Mouse (Mus musculus) 416B (cell line): Measurements from ENCODE around the gene Anxa10.

Experiments used
- DNase-seq: peaks from one replicate; pipeline ENCODE4 v3.0.0; 2011; ENCODE audit warnings: low read depth

Gene Anxa10

DNA sequence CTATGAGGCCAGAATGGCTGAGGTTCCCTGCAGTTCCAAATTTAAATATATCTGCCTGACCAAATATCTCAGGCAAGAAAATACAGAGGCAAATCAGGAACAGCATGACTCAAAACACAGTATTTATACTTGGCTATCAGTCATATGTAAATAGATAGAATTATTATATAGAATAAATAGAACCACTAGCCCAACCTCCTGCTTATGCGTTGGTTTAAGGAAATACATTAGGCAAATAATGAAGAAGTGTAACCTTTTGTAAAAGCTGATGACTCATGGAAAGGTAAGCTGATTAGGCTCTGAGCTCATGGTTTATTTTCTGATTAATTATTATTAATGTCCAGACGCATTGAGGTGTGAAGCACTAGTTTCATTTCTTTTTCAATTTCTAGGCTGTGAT, at the start of gene Anxa10:
Anxa10 (minus strand) TSS at position 53 of the 400 bp plus-strand sequence.
- no peak for DNase-seq

- DNase-seq = no peak
These were observed 9.9 kb upstream of the Anxa10 start for GRCm38 (mm10) chr8:62132662-62133366.

- DNase-seq = no peak
These were observed 25.7 kb downstream of the Anxa10 start for GRCm38 (mm10) chr8:62097213-62097612.

DNA sequence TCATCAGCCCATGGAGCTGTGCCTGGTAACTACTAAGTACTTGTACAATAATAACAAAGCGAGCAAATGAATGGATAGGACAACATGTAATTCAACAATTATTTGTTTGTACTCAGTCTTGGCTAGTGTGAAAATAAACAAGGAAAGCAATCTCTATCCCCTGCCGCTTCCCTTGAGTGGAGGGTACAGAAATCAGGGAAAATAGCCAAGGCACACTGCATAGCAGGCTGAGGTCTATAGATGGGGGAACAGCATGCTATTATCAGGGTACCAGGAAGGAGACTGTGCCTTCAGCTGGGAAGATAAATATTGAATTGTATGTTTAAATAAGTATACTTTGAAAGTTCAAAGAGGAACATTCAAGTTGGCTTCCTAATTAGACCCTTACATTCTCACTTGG, 41.1 kb downstream of the Anxa10 start:
- no peak for DNase-seq

- peak; percentile 61 for DNase-seq
These were observed 42.7 kb downstream of the Anxa10 start for GRCm38 (mm10) chr8:62080195-62080802.

- no peak for DNase-seq
These were observed 54.6 kb downstream of the Anxa10 start for GRCm38 (mm10) chr8:62068305-62068704.

GRCm38 (mm10) chr8:62060357-62060756, 62.6 kb downstream of the Anxa10 start:
- peak; percentile 6 for DNase-seq

- no peak for DNase-seq
These were observed 76.1 kb downstream of the Anxa10 start for GRCm38 (mm10) chr8:62046809-62047208.

GRCm38 (mm10) chr8:62034351-62034750, 88.6 kb downstream of the Anxa10 start:
- DNase-seq = no peak

- DNase-seq = no peak
These were observed 108.4 kb downstream of the Anxa10 start for GRCm38 (mm10) chr8:62014582-62014981.

DNA sequence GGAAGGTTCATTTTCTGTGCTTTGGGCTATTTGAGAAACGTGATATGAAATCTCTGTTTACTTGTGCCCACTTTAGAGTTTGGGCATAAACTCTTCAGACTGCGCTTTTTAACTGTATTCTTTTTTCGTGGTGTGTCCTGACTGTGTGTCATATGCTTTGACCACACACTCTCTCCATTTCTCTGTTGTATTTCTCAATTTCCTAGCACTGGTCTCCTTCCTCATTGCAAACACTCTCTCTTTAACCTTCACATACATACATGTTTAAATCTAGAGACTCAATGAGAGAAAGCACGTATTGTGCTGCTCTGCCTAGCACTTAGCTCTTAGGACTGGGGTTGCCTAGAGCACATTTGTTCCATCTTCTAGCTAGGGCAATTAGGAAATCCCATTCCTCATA, 108.8 kb downstream of the Anxa10 start:
- no peak for DNase-seq
